Mouse (Mus musculus) mesoderm, embryonic 11.5 days (tissue): Measurements from ENCODE around the gene Cnr2.

Experiments used
- DNase-seq: peaks from one replicate; pipeline ENCODE4 v3.0.0-alpha.2; 2012; ENCODE audit warnings: low read depth, low spot score

Cnr2 gene

GRCm38 (mm10) chr4:135906633-135907032, 11.4 kb downstream of the Cnr2 start:
- no peak for DNase-seq

- DNase-seq, result no peak
Observed at GRCm38 (mm10) chr4:135909326-135910066, 14.3 kb downstream of the Cnr2 start.

- DNase-seq, result no peak
Observed at GRCm38 (mm10) chr4:135911531-135911930, 16.3 kb downstream of the Cnr2 start.

- no peak for DNase-seq
Observed at GRCm38 (mm10) chr4:135912164-135912563, 17.0 kb downstream of the Cnr2 start.

GRCm38 (mm10) chr4:135912835-135913234, 17.6 kb downstream of the Cnr2 start:
- peak; percentile 48 for DNase-seq

- no peak for DNase-seq
Observed at GRCm38 (mm10) chr4:135913433-135913832, 18.2 kb downstream of the Cnr2 start.

- no peak for DNase-seq
Observed at GRCm38 (mm10) chr4:135918635-135919279, 23.6 kb downstream of the Cnr2 start.

GRCm38 (mm10) chr4:135919280-135919639, 24.1 kb downstream of the Cnr2 start:
- no peak for DNase-seq

GRCm38 (mm10) chr4:135920304-135921241, 25.4 kb downstream of the Cnr2 start, which contains the start of gene Fuca1:
TSS of gene Fuca1 (plus strand) at chr4:135920735.
- DNase-seq, result peak; percentile 97

GRCm38 (mm10) chr4:135921257-135922120, 26.3 kb downstream of the Cnr2 start:
- no peak for DNase-seq

- DNase-seq, result no peak
Observed at GRCm38 (mm10) chr4:135922190-135922589, 27.0 kb downstream of the Cnr2 start.

GRCm38 (mm10) chr4:135924418-135924817, 29.2 kb downstream of the Cnr2 start:
- no peak for DNase-seq

GRCm38 (mm10) chr4:135925341-135925740, 30.1 kb downstream of the Cnr2 start:
- DNase-seq, result no peak

GRCm38 (mm10) chr4:135926195-135926808, 31.1 kb downstream of the Cnr2 start:
- DNase-seq, result no peak

- DNase-seq, result no peak
Observed at GRCm38 (mm10) chr4:135926861-135927260, 31.7 kb downstream of the Cnr2 start.

GRCm38 (mm10) chr4:135928376-135928775, 33.2 kb downstream of the Cnr2 start:
- DNase-seq, result no peak

GRCm38 (mm10) chr4:135929405-135929804, 34.2 kb downstream of the Cnr2 start:
- no peak for DNase-seq

GRCm38 (mm10) chr4:135929828-135930227, 34.6 kb downstream of the Cnr2 start:
- DNase-seq, result no peak

GRCm38 (mm10) chr4:135930239-135930638, 35.0 kb downstream of the Cnr2 start:
- no peak for DNase-seq

- DNase-seq, result peak; percentile 30
Observed at GRCm38 (mm10) chr4:135931832-135932231, 36.6 kb downstream of the Cnr2 start.
